Mouse (Mus musculus): ENCODE results near the gene Isg15.
"Not testable (repeated sequence)": the region's sequence is repeated elsewhere in the genome, so short reads cannot be mapped to it uniquely, and the experiment has no call there.

Isg15 gene

GRCm38 (mm10) chr4:156150887-156151286 is 49.7 kb downstream of the Isg15 start:
- DNase-seq, result not testable (repeated sequence)

Data from cerebellum, postnatal 10 days (tissue).